In the genomic region with DNA sequence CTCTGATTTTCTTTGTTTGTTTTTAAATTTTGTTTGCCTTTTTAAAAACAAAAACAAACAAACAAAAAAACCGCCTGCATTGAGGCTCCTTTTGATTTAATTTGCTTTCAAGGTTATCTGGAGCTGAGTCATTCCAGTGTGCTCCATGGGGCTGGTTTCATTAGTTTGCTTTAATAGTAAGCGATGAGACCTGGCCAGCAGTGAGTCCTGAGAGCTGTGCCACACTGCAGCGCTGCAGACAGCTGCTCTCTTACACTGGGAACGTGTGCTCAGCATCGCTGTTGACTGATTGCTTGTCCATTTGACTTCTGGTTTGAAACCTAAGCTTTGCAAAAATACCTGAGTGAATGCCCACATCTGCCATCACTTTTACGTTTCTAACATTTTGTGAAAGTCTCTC, we compare ENCODE assay signal across 21 mouse cellular contexts. TPM values are rescaled to one million over a fixed set of nuclear protein-coding genes. Genes with fewer than 3 reads are reported as not detected.
DNase-seq lines count a peak whose midpoint lies in the region; ATAC-seq lines count a peak whose summit lies in the region.
"Had no signal": no experiment of that assay in that cellular context is flagged by ENCODE, and none has a peak within 500 bp of the region (broad histone marks: within the 10 kb centered on the region; RNA-seq: fewer than 3 reads in every experiment).

No protein-coding gene starts in this region.

- H3K36me3 ChIP-seq in heart, embryonic 10.5 days: peaks cover 57% of the 10 kb centered on the region
- H3K36me3 ChIP-seq in heart, embryonic 12.5 days: peaks cover 69% of the 10 kb centered on the region

- 63% methylated on average over 6 of the region's 6 CpGs for WGBS in heart, embryonic 10.5 days
- WGBS in heart, embryonic 12.5 days: 63% methylated on average over 6 of the region's 6 CpGs

- peaks cover 13% of the 10 kb centered on the region for H3K4me1 ChIP-seq in heart, embryonic 10.5 days
- peaks cover 15% of the 10 kb centered on the region for H3K4me1 ChIP-seq in heart, embryonic 12.5 days (replicated peaks)
- H3K4me1 ChIP-seq: hindbrain, embryonic 12.5 days; intestine, embryonic 15.5 days had no signal

- DNase-seq in adrenal gland, adult (ENCODE audit: inconsistent age in 2 of 2, low spot score in 1 of 2): peak; percentile 67 to 81
- no peak for DNase-seq in adrenal gland, postnatal 4 days (ENCODE audit: low spot score in 2 of 2)
- DNase-seq in heart, embryonic 10.5 days (ENCODE audit: low spot score): peak; percentile 47
- DNase-seq in adrenal gland, postnatal 10 days: peak; percentile 38
- peak; percentile 59 to 61 for DNase-seq in adrenal gland, postnatal 36 days
- DNase-seq in cerebellum, adult 11-12 months: no peak
- DNase-seq in urinary bladder, postnatal 10 days (ENCODE audit: low spot score): no peak
- DNase-seq: cerebellum, adult 2 months; cerebellum, adult 9-11 months; cerebellum, postnatal 36 days; gastrocnemius, postnatal 25 days; heart, adult 18-20 months; kidney, adult 11 months; kidney, adult 8-10 months had no signal

- no peak for ATAC-seq in heart, embryonic 12.5 days (ENCODE audit: insufficient number of reproducible peaks, low FRiP score)
- ATAC-seq: forebrain, embryonic 14.5 days; hindbrain, embryonic 16.5 days; intestine, embryonic 15.5 days; Patski had no signal

- no peak overlapping the region for H3K4me2 ChIP-seq in heart, embryonic 12.5 days
- H3K4me2 ChIP-seq: hindbrain, embryonic 12.5 days; intestine, embryonic 15.5 days had no signal

- no peak overlapping the region for H3K4me3 ChIP-seq in heart, embryonic 10.5 days
- no peak overlapping the region for H3K4me3 ChIP-seq in heart, embryonic 12.5 days
- H3K4me3 ChIP-seq: forebrain, embryonic 10.5 days; hindbrain, embryonic 12.5 days; intestine, embryonic 15.5 days had no signal

- H3K27me3 ChIP-seq in heart, embryonic 10.5 days (ENCODE audit: insufficient read depth, poor library complexity, severe bottlenecking): no peaks in the 10 kb centered on the region
- no peaks in the 10 kb centered on the region for H3K27me3 ChIP-seq in heart, embryonic 12.5 days (replicated peaks)
- H3K27me3 ChIP-seq: hindbrain, embryonic 12.5 days; intestine, embryonic 15.5 days; Patski had no signal

- H3K27ac ChIP-seq in heart, embryonic 10.5 days: no peak overlapping the region
- no peak overlapping the region for H3K27ac ChIP-seq in heart, embryonic 12.5 days (ENCODE audit: poor library complexity, severe bottlenecking)
- H3K27ac ChIP-seq: forebrain, embryonic 10.5 days; hindbrain, embryonic 12.5 days; intestine, embryonic 15.5 days had no signal

- H3K9ac ChIP-seq in heart, embryonic 12.5 days: no peak overlapping the region
- H3K9ac ChIP-seq: hindbrain, embryonic 12.5 days; intestine, embryonic 15.5 days had no signal

- H3K9me3 ChIP-seq in heart, embryonic 10.5 days: no peaks in the 10 kb centered on the region
- H3K9me3 ChIP-seq in heart, embryonic 12.5 days (replicated peaks): no peaks in the 10 kb centered on the region
- H3K9me3 ChIP-seq: forebrain, embryonic 10.5 days; hindbrain, embryonic 12.5 days; intestine, embryonic 15.5 days had no signal

RNA-seq across cellular contexts. Expression of a gene that starts 26.1 kb away (rescaled TPM):
- total RNA-seq in adrenal gland, postnatal 4 days (2021): 100 to 1,000 TPM in 1 of 2 experiments, 10 to 100 TPM in 1; 97.8 to 111 TPM
- 8.3 and 8.9 TPM in 2 replicates for polyA plus RNA-seq in heart, embryonic 10.5 days (2016; fragmentation: Nextera tagmentation; extraction: Ambion mirVana)
- 20.2 and 21.0 TPM in 2 replicates for polyA plus RNA-seq in heart, embryonic 12.5 days (2016; fragmentation: Nextera tagmentation; extraction: Ambion mirVana)
- total RNA-seq in adrenal gland, postnatal 10 days (2021): 10 to 100 TPM; 41.6 to 56.8 TPM
- 10 to 100 TPM; 56.9 to 81.3 TPM for total RNA-seq in adrenal gland, postnatal 36 days (2021)

Comparison
In these comparisons a context has a peak if more than half of its experiments do, and no peak if none do; other contexts are left out.
1. DNase-seq: peak in adrenal gland, adult (2 of 2), heart, embryonic 10.5 days (single experiment), adrenal gland, postnatal 10 days (single experiment) and adrenal gland, postnatal 36 days (2 of 2); none in adrenal gland, postnatal 4 days (0 of 2), cerebellum, adult 11-12 months (single experiment) and urinary bladder, postnatal 10 days (single experiment).